Mouse (Mus musculus): ENCODE data around the gene Prcd. TPM values are rescaled to one million over a fixed set of nuclear protein-coding genes. Genes with fewer than 3 reads are reported as not detected.
"Not testable (repeated sequence)": the region's sequence is repeated elsewhere in the genome, so short reads cannot be mapped to it uniquely, and the experiment has no call there.

The Prcd gene
- polyA plus RNA-seq, 1 experiment from 2014 or later = not detected

DNA sequence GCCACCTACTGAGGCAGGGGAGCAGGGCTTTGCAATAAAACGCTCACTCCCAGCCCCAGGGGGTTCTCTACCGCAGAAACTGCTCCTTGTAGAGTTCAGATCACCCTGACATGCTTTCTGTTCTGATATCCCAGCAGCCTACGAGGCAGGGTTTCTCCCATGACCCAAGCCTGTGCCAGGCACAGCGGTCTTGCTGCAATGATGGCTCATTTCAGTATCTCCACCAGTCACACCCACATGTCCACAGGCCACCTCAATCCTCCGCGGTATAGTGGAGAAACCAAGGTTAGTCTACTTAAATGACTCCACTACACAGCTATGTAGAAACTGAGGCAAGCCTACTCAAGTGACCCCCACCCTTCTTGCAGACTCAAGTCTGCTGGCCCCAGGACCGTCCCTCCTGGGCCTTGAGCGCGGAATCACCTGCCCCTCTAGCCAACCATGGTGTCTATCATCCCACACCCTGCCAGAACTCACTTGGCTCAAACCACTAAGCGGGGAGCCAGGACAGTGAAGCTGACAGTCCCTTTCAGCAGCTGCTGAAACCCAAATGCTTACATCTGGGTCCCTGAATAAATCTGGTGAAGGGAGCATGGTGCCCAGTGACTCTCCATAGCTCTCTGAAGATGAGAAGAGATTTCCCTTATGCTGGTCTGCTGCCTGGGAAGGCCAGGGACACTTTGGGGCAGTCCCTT is 32.6 kb upstream of the Prcd start:
- Histone ChIP-seq H3K27ac (peak overlapping the region; percentile 33), H3K36me3 (ENCODE audit: inconsistent target) (no peaks in the 10 kb centered on the region), H3K4me3 (ENCODE audit: inconsistent target) (no peak overlapping the region), H3K79me2 (ENCODE audit: inconsistent target) (peaks cover 69% of the 10 kb centered on the region)
- 93% methylated on average over 10 of the region's 10 CpGs for WGBS (ENCODE audit: missing documents)

DNA sequence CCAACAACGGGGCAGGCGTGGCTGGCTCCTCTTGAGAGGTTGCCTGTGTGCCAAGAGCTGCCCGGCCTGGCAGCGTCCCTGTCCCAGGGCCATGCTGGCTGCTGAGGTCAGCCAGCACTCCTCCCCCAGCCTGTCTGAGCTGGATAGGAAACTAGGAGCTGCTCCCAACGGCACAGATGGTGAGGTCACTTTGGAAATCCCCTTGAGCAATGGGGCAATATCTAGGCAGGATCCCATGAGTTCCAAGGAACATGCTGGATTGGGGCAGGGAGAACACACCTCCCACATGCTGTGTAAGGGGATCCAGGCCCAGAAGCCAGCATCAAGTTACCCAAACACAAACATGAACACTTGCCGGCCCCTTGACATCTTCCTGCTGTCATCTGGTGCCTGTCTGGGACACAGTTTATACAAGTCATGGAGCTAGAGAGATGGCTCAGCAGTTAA is 32.1 kb upstream of the Prcd start:
- peaks cover 69% of the 10 kb centered on the region for H3K79me2 ChIP-seq (ENCODE audit: inconsistent target)
- WGBS (ENCODE audit: missing documents) = 59% methylated on average over 6 of the region's 6 CpGs
- H3K4me3 ChIP-seq (ENCODE audit: inconsistent target) = no peak overlapping the region
- H3K36me3 ChIP-seq (ENCODE audit: inconsistent target) = no peaks in the 10 kb centered on the region
- peak overlapping the region; percentile 33 for H3K27ac ChIP-seq

DNA sequence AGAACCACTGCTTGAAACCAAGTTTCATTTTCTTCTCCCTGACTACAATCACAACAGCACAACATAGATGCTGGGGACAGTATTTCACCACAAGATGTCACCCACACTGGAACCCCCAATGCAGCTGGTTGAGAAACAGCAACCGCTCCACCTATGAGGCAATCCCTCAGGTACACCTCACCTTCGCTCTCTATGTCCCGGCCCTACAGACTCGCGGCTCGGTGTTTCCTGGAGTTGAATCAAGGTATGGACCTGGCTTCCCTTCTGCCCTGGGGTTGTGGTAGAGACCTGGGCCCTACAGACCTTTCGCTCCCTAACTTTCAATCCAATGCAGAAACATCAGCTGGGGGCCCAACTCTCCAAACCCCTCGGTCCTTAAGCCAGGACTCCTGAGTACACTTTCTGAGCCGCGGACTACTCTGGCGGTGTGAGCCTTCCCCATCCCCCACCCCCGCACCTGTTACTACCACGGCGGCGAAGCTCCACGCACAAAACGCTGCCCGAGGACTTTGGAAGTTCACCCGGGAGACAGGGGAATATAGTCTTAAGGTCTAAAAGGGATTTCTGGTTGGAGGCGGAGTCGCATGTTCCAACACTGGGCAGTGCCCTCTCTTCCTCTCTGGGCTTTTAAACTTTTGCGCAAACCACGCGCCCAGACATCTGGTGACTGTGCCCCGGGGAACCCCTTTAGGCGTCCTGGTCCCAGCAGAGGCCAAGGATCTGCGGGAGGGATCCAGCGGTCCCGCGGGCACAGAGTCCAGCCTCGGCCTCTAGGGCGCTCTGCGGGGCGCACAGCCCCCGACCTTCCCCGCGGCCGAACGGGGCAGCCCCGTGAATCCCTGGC is 29.8 kb upstream of the Prcd start:
- Histone ChIP-seq H3K79me2 (ENCODE audit: inconsistent target) (peaks cover 54% of the 10 kb centered on the region), H3K36me3 (ENCODE audit: inconsistent target) (no peaks in the 10 kb centered on the region), H3K4me3 (ENCODE audit: inconsistent target) (peak overlapping the region; percentile 97), H3K27ac (peak overlapping the region; percentile 74)
- WGBS (ENCODE audit: missing documents) = 2% methylated on average over 40 of the region's 40 CpGs

DNA sequence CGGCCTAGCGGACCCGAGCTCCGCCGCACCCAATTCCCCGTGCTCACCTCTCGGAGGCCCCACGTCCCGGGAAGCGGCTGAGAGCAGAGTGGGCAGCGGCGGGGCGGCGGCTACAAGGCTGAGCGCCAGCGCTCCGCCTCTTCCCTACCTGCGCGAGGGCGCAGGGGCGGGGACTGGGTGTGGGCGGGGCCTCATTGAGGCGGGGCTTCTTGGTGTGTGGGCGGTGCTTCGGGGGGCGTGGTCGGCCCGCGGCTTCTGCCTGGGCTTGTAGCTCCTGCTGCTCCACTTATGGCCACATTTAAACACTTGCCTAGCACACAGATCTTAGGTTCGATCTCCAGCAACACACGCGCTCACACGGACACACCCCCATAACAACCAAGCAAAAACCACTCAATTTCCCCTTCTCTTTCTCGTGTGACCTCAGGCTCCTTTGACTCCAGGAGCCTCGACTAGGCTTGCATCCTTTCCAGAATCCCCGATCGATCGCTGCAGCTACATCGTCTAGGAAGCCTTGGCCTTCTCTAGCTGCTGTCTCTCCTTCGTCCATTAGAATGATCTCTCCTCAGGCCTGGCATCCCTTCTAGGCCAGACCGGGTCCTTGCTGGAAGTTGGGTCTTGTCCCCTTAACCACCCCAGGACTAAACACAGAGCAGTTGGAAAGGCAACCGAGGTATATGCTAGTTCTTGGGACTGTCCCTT is 29.1 kb upstream of the Prcd start:
- H3K4me3 ChIP-seq (ENCODE audit: inconsistent target) = peak overlapping the region; percentile 97; the same call in 1 of the 2 replicates
- 15% methylated on average over 42 of the region's 42 CpGs for WGBS (ENCODE audit: missing documents)
- peak overlapping the region; percentile 69 for H3K27ac ChIP-seq
- H3K36me3 ChIP-seq (ENCODE audit: inconsistent target) = no peaks in the 10 kb centered on the region
- H3K79me2 ChIP-seq (ENCODE audit: inconsistent target) = peaks cover 46% of the 10 kb centered on the region

DNA sequence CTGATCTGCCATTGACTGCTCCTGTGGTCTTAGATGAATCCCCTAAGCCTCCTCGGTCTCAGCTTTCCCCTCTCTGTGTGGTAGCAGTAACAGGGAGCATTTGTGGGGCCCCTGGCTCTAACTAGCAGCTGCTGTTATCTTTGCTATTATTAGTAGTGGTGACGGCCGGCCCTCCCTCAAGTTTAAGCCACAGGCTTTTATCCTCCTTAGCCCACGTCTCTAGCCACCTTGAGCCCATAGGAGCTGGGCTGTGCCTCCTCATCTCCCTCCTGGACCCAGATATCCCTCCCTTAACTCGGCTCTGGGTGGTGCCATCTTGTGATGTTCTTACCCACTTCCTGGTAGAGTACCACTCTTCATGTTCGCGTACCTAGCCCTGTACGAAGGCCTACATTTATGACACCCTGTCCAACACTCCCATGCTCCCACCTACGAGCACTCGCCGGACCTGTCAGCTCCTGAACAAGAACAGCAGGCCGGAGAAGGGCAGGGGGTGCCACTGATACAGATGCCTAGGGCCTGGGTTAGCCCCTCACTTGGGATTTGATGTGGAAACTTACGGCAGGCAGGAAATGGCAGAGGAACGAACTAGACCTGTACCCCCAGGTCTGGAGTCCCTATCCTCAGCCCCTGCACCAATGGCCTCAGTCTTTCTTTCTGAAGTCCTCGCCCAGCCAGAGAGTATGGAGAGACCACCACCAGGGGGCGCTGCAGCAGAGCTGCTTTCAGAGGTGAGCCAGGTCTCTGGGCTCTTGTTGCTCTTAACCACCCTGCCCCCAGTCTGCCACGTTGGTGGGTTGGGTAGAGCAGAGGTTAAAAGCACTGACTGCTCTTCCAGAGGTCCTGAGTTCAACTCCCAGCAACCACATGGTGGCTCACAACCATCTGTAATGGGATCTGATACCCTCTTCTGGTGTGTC is 28.0 kb upstream of the Prcd start:
- no peaks in the 10 kb centered on the region for H3K36me3 ChIP-seq (ENCODE audit: inconsistent target)
- WGBS (ENCODE audit: missing documents) = 77% methylated on average over 17 of the region's 17 CpGs
- H3K4me3 ChIP-seq (ENCODE audit: inconsistent target) = no peak overlapping the region
- peak overlapping the region; percentile 69 for H3K27ac ChIP-seq
- peaks cover 36% of the 10 kb centered on the region for H3K79me2 ChIP-seq (ENCODE audit: inconsistent target)

DNA sequence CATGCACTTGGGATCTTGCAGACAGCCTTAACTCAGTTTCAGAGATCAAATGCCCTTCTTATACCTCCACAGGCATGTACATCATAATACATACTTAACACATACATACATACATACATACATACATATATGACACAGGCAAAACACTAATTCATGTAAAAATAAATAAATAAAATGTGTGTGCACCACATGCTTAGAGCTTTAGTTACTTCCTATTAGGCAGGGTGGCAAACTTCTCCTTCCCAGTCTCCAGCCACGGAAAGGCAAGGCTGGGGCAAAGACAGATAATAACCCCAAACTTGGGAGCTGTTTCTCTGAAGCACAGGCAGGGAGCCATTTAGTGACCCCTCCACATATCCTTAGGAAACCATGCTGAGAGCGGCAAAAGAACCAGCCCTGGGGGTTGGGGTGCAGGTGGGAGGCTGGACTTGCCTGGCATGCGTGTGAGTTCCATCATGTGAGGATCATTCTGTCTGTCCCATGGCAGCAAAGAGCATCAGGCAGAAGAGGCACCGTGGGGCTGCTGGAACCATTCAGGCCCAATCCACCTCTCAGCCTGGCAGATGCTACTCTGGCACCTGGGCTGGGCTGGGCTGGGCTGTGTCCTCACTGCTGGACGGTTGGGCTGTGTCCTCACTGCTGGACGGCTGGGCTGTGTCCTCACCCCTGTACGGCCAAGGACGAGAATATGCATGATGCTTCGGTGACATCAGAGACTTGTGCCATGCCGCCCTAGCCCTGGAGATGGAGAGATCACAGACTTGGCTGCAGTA is 26.8 kb upstream of the Prcd start, which contains the start of gene Rhbdf2:
TSS of gene Rhbdf2 (minus strand) at position 721 of the 773 bp plus-strand sequence.
- Histone ChIP-seq H3K4me3 (ENCODE audit: inconsistent target) (no peak within 1 kb of the TSS), H3K27ac (no peak within 1 kb of the TSS), H3K36me3 (ENCODE audit: inconsistent target) (no peaks in the 10 kb centered on the region), H3K79me2 (ENCODE audit: inconsistent target) (peaks cover 24% of the 10 kb centered on the region)
- 90% methylated on average over 10 of the region's 10 CpGs for WGBS (ENCODE audit: missing documents)

DNA sequence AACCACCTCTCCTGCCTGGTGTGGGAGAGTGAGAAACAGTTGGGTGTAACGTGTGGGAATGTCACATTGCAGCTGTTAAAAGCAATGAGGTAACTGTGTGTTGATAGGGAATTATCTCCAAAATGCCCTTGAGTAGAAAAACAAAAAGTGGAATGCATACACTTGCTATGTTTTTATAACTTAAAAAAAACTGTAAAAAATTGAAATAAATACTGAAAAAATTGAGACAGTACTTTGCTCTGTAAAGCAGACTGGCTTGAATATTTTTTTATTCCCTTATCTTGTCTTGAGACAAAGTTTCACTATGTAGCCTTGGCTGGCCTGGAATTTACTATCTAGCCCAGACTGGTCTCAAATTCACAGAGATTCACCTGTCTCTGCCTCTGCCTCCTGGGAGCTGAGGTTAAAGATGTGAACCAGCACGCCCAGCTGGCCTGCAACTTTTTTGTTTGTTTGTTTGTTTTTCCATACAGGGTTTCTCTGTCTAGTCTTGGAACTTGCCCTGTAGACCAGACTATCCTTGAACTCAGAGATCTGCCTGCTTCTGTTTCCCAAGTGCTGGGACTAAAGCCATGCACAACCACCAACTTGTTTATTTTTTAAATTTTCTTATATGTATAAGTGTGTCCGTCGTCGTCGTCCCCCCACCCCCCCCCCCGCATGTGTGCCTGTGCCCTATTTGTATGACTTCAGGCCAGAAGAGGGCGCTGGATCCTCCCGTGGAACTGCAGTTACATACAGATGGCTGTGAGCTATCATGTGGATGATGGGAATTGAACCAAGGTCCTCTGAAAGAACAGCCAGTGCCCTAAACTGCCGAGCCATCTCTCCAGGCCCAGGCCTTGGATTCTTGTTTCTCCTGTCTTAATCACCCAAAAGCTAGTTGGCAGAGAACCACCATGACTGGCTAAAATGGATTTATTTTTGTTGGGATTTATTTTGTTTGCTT is 26.0 kb upstream of the Prcd start:
- WGBS (ENCODE audit: missing documents) = 62% methylated on average over 6 of the region's 10 CpGs
- peaks cover 16% of the 10 kb centered on the region for H3K79me2 ChIP-seq (ENCODE audit: inconsistent target)
- H3K4me3 ChIP-seq (ENCODE audit: inconsistent target) = no peak overlapping the region
- H3K27ac ChIP-seq = no peak overlapping the region
- no peaks in the 10 kb centered on the region for H3K36me3 ChIP-seq (ENCODE audit: inconsistent target)

DNA sequence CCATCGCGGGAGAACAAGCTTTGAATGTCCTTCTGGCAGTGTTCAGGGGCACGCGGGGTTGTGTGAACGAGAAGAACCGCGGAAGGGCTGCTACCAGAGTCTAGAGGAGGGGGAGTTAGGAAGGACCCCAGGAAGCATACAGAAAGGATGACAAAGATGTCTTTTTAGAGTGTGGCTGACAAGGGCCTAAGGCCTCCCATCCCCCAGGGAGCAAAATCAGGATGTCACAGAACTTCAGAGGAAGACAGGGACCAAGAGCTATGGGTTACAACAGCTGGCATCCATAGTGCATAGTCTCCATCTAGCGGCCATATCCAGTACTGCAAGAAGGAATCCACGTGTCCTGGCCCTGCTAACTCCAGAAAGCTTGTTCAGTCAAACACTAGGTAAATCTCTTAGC is 24.6 kb upstream of the Prcd start:
- 59% methylated on average over 9 of the region's 9 CpGs for WGBS (ENCODE audit: missing documents)
- Histone ChIP-seq H3K27ac (no peak overlapping the region), H3K36me3 (ENCODE audit: inconsistent target) (no peaks in the 10 kb centered on the region), H3K79me2 (ENCODE audit: inconsistent target) (peaks cover 2% of the 10 kb centered on the region), H3K4me3 (ENCODE audit: inconsistent target) (no peak overlapping the region)

DNA sequence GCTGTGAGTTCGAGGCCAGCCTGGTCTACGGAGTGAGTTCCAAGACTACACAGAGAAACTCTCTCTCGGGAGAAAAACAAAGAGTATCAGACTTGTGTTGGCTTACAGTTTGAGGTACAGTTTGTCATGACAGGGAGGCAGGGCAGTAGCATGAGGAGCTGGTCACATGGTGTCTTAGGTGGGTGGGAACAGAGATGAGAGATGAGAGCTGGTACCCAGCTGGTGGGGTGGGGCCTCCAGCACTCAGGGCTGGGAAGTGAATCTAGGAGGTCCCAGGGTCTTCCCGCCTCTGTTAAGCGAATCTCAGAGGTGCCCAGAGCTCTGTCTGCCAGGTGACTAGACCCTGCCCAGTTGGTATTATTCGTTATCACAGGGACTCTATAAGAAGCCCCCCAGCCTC is 23.9 kb upstream of the Prcd start:
- WGBS (ENCODE audit: missing documents) = 90% methylated on average over 6 of the region's 6 CpGs
- Histone ChIP-seq H3K36me3 (ENCODE audit: inconsistent target) (no peaks in the 10 kb centered on the region), H3K27ac (no peak overlapping the region), H3K4me3 (ENCODE audit: inconsistent target) (no peak overlapping the region), H3K79me2 (ENCODE audit: inconsistent target) (no peaks in the 10 kb centered on the region)

DNA sequence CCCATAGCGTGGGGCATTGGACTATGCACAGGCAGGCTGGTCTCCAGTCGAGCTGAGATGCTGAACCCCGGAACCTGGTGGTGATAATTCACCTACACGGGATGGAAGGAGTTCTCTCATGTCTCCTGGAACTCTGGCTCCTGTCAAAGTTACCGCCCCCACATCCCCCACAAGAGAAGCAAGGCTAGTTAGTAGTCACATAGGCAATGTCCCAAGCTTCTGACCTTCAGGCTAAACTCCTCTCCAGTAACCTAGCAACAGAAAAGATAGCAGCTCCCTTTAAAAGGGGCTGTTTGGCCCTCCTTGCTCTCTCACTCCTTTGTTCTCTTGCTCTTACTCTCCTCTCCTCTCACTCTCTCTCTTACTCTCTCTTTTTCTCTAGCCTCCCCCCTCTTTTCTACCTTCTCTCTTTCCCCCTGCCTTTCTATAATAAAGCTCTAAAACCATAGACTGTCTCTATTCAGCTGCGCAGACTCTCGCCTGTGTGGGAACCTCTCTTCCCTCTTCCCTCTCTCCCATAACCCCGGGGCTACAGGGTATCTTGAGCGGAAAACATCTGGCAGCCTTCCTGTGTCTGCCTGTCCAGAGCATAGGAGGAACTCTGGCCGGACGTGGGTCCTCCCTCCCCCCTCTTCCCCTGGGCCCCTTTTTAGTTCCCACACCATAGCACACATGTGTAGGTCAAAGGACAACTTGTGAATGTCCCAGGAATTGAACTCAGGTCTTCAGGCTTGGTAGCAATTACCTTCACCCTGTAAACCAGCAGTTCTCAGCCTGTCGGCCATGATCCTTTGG is 23.0 kb upstream of the Prcd start:
- H3K36me3 ChIP-seq (ENCODE audit: inconsistent target) = no peaks in the 10 kb centered on the region
- WGBS (ENCODE audit: missing documents) = 58% methylated on average over 12 of the region's 12 CpGs
- no peak overlapping the region for H3K27ac ChIP-seq
- H3K79me2 ChIP-seq (ENCODE audit: inconsistent target) = no peaks in the 10 kb centered on the region
- H3K4me3 ChIP-seq (ENCODE audit: inconsistent target) = no peak overlapping the region

DNA sequence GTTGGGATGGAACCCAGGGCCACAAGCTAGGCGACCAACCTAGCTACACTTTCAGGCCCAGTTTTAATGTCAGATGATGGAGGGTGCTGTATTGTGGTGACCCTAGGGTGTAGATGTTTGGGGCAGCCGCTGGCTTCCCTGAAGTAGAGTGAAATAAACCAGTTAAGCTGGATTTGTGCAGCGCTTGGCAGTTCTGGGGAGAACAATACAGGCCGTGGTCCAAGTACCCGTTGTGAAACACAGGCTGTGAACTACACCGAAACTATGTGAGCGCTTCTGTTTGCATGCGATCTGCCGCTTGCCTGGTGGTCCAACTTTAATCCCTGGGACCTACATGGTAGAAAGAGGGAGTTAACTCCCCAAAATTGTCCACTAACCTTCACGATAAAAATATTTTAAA is 20.4 kb upstream of the Prcd start:
- Histone ChIP-seq H3K36me3 (ENCODE audit: inconsistent target) (no peaks in the 10 kb centered on the region), H3K79me2 (ENCODE audit: inconsistent target) (no peaks in the 10 kb centered on the region), H3K4me3 (ENCODE audit: inconsistent target) (no peak overlapping the region), H3K27ac (no peak overlapping the region)
- 96% methylated on average over 10 of the region's 10 CpGs for WGBS (ENCODE audit: missing documents)

DNA sequence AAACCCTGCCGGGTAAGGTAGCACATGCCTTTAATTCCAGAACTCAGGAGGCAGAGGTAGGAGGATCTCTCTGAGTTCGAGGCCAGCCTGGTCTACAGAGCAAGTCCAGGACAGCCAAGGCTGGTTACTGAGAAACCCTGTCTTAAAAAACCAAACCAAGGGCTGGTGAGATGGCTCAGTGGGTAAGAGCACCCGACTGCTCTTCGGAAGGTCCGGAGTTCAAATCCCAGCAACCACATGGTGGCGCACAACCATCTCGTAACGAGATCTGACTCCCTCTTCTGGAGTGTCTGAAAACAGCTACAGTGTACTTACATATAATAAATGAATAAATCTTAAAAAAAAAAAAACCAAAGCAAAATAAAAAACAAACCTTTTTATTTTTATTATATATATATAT is 16.7 kb upstream of the Prcd start:
- H3K36me3 ChIP-seq (ENCODE audit: inconsistent target); H3K79me2 ChIP-seq (ENCODE audit: inconsistent target); H3K27ac ChIP-seq; H3K4me3 ChIP-seq (ENCODE audit: inconsistent target): not testable (repeated sequence)
- 65% methylated on average over 8 of the region's 8 CpGs for WGBS (ENCODE audit: missing documents)
